Mouse (Mus musculus) skeletal muscle tissue, adult 2 months (tissue): ENCODE measurements around the gene Mapre1.
"Not testable (repeated sequence)": the region's sequence is repeated elsewhere in the genome, so short reads cannot be mapped to it uniquely, and the experiment has no call there.

Experiments
- DNase-seq: peaks from one replicate; pipeline ENCODE4 v3.0.0-alpha.2; 2012; ENCODE audit warnings: low read depth, low spot score

The Mapre1 gene

GRCm38 (mm10) chr2:153740500-153741436 lies at the start of gene Mapre1:
Mapre1 (plus strand) TSS chr2:153741274.
- DNase-seq: peak; percentile 97

- not testable (repeated sequence) for DNase-seq
These were observed 47.7 kb upstream of the Mapre1 start for GRCm38 (mm10) chr2:153693413-153693812.

GRCm38 (mm10) chr2:153694462-153695085 lies 46.5 kb upstream of the Mapre1 start:
- no peak for DNase-seq

GRCm38 (mm10) chr2:153696352-153696751 lies 44.7 kb upstream of the Mapre1 start, which contains the start of gene Dnmt3c:
Dnmt3c (plus strand) TSS chr2:153696652.
- DNase-seq: no peak

- DNase-seq: no peak
These were observed 37.7 kb upstream of the Mapre1 start for GRCm38 (mm10) chr2:153703389-153703788.

- DNase-seq: peak; percentile 2
These were observed 30.3 kb upstream of the Mapre1 start for GRCm38 (mm10) chr2:153710701-153711330.

GRCm38 (mm10) chr2:153712646-153713091 lies 28.4 kb upstream of the Mapre1 start:
- no peak for DNase-seq

GRCm38 (mm10) chr2:153713227-153713626 lies 27.8 kb upstream of the Mapre1 start:
- peak; percentile 1 for DNase-seq

- DNase-seq: not testable (repeated sequence)
These were observed 23.2 kb upstream of the Mapre1 start for GRCm38 (mm10) chr2:153717861-153718260.

GRCm38 (mm10) chr2:153723098-153723497 lies 18.0 kb upstream of the Mapre1 start:
- no peak for DNase-seq

GRCm38 (mm10) chr2:153724424-153724823 lies 16.6 kb upstream of the Mapre1 start:
- no peak for DNase-seq

GRCm38 (mm10) chr2:153724871-153725270 lies 16.2 kb upstream of the Mapre1 start:
- no peak for DNase-seq

GRCm38 (mm10) chr2:153725291-153725690 lies 15.8 kb upstream of the Mapre1 start:
- no peak for DNase-seq

GRCm38 (mm10) chr2:153734033-153734432 lies 7.0 kb upstream of the Mapre1 start:
- no peak for DNase-seq

GRCm38 (mm10) chr2:153741437-153742065 lies 477 bp downstream of the Mapre1 start:
- DNase-seq: peak; percentile 39

- DNase-seq: no peak
These were observed 6.9 kb downstream of the Mapre1 start for GRCm38 (mm10) chr2:153747994-153748393.

GRCm38 (mm10) chr2:153750363-153750762 lies 9.3 kb downstream of the Mapre1 start:
- no peak for DNase-seq

GRCm38 (mm10) chr2:153762121-153762520 lies 21.0 kb downstream of the Mapre1 start:
- DNase-seq: no peak

- no peak for DNase-seq
These were observed 26.4 kb downstream of the Mapre1 start for GRCm38 (mm10) chr2:153767484-153767883.

- DNase-seq: no peak
These were observed 27.8 kb downstream of the Mapre1 start for GRCm38 (mm10) chr2:153768881-153769280.

- no peak for DNase-seq
These were observed 31.9 kb downstream of the Mapre1 start for GRCm38 (mm10) chr2:153772950-153773349.

- DNase-seq: no peak
These were observed 34.4 kb downstream of the Mapre1 start for GRCm38 (mm10) chr2:153775472-153775871.
